Mouse (Mus musculus): ENCODE measurements around the gene Il1rn. TPM values are rescaled to one million over a fixed set of nuclear protein-coding genes. Genes with fewer than 3 reads are reported as not detected.

The Il1rn gene
- polyA plus RNA-seq, 1 experiment from 2014 or later, result 0.23 TPM

DNA sequence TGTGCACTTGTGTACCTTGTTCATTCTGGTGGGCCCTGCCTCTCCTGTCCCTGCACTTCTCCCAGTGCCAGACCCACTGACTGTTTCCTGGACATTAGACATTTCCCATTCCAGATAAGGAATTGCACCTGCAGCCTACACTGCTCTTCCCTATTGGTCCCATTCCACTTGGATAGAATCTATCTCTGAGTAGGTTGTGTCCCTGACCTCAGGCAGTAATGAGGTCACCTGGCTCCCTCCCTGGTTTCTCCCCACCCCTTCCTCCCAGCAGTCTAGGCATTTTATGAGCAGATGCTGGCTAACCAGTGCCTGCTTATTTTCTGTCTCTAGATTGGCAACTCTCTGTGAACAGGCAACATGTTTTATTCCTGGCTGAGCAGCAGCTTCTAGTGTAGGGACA lies 47.7 kb downstream of the Il1rn start:
- Histone ChIP-seq H3K4me1 (replicated peaks; ENCODE audit: control insufficient read depth, insufficient read depth, low read length) (peaks cover 5% of the 10 kb centered on the region; the same call in 1 of the 2 replicates), H3K36me3 (ENCODE audit: control insufficient read depth, insufficient read depth) (no peaks in the 10 kb centered on the region), H3K4me3 (ENCODE audit: low read depth, low read length) (no peak overlapping the region), H3K27ac (ENCODE audit: low read depth, low read length) (peak overlapping the region; percentile 78), H3K9ac (ENCODE audit: low read depth, low read length) (no peak overlapping the region), H3K9me3 (ENCODE audit: control insufficient read depth) (no peaks in the 10 kb centered on the region), H3K27me3 (replicated peaks; ENCODE audit: control insufficient read depth, insufficient read depth, low read length) (no peaks in the 10 kb centered on the region), H3K4me2 (replicated peaks; ENCODE audit: low read depth) (peak overlapping the region; percentile 51)
- no peak for TF ChIP-seq CTCF (IDR thresholded peaks at IDR 0.05; ENCODE audit: low read depth)
- ATAC-seq, result peak; percentile 76

DNA sequence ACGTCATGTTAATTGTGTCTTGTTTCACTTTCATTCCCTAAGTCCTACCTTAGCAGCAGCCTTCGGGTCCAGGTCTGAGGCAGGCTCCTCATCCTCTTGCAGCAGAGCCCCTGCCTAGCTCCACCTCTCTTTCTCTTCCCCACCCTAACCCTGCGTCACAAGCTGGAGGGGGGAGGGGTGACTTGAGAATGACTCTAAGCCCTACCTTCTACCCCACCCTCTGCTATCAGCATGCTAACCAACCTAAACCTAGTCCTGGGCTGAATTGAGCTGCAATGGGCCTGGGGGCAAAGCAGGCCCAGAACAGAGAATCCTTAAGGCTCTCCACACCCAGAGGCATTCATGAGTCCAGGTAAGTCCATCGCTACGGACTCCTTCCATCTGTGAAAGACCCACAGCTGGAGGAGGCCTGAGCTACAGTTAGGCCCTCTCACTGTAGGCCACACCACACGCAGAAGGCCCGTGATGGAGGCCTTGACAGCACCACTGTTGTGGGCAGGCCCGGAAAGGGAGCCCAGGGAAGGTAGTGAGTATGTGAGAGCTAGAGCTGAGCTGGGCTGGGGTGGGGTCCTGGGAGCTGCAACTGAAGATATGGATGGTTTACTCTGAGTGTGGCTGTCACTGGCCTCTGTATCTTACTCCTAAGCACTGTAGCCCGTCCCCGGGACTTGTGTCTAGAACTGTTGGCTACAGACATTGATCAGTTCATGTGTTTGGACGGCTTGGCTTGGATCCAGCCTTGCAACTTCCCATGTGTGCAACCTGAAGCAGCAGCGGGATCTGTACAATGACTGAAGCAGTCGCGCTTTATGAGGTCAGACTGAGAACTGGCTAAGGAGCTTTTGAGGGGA lies 48.7 kb downstream of the Il1rn start:
- WGBS, result 65% methylated on average over 14 of the region's 14 CpGs
- H3K4me1 ChIP-seq (replicated peaks; ENCODE audit: control insufficient read depth, insufficient read depth, low read length), result peaks cover 5% of the 10 kb centered on the region; the same call in 1 of the 2 replicates
- H3K9me3 ChIP-seq (ENCODE audit: control insufficient read depth), result no peaks in the 10 kb centered on the region
- no peak overlapping the region for H3K9ac ChIP-seq (ENCODE audit: low read depth, low read length)
- H3K36me3 ChIP-seq (ENCODE audit: control insufficient read depth, insufficient read depth), result no peaks in the 10 kb centered on the region
- H3K4me2 ChIP-seq (replicated peaks; ENCODE audit: low read depth), result peak overlapping the region; percentile 51
- peak overlapping the region; percentile 78 for H3K27ac ChIP-seq (ENCODE audit: low read depth, low read length)
- no peak overlapping the region for H3K4me3 ChIP-seq (ENCODE audit: low read depth, low read length)
- H3K27me3 ChIP-seq (replicated peaks; ENCODE audit: control insufficient read depth, insufficient read depth, low read length), result no peaks in the 10 kb centered on the region
- TF ChIP-seq CTCF (IDR thresholded peaks at IDR 0.05; ENCODE audit: low read depth), result no peak
- peak; percentile 70 for ATAC-seq

DNA sequence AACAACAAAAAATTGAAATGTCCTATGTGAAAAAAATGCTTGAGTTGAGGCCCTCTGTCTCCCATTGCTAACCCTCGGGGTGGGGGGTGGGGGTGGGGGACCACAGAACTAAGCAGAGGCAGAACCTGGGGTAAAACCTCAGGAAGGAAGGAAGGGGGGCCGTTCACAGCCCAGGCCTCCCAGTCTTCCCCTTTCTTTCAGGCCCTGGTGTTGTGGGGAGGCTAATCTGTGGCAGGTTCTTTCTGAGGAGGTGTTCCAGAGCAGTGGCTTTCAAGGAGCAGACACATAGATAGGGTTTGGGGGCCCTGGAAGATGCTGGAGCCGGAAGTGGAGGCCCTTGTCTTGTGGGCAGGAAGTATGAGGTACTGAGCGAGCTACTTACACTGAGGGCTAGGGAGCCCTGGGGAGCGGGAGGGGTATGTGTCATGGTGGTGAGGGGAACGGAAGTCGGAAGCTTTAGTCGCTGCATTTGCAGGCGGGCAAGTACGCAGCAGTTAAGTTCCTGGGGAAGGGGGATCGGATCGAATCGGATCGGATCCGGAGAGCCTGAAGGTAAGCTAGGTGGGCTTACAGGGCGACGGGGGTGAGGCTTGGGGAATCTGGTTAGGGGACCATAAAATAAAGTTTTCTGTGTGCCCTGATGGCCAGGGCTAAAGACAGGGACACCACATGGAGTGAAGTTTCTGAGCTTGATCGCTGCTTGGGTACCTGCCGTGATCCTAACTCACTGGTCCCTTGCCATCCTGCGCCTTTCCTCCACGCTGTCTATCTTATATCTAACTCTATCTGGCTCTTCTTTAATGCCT lies 49.7 kb downstream of the Il1rn start:
- TF ChIP-seq CTCF (IDR thresholded peaks at IDR 0.05; ENCODE audit: low read depth), result no peak
- Histone ChIP-seq H3K9ac (ENCODE audit: low read depth, low read length) (no peak overlapping the region), H3K4me1 (replicated peaks; ENCODE audit: control insufficient read depth, insufficient read depth, low read length) (peaks cover 5% of the 10 kb centered on the region; the same call in 1 of the 2 replicates), H3K9me3 (ENCODE audit: control insufficient read depth) (no peaks in the 10 kb centered on the region), H3K36me3 (ENCODE audit: control insufficient read depth, insufficient read depth) (no peaks in the 10 kb centered on the region), H3K27ac (ENCODE audit: low read depth, low read length) (no peak overlapping the region), H3K4me2 (replicated peaks; ENCODE audit: low read depth) (no peak overlapping the region), H3K4me3 (ENCODE audit: low read depth, low read length) (no peak overlapping the region), H3K27me3 (replicated peaks; ENCODE audit: control insufficient read depth, insufficient read depth, low read length) (no peaks in the 10 kb centered on the region)
- 81% methylated on average over 21 of the region's 21 CpGs for WGBS
- no peak for ATAC-seq

DNA sequence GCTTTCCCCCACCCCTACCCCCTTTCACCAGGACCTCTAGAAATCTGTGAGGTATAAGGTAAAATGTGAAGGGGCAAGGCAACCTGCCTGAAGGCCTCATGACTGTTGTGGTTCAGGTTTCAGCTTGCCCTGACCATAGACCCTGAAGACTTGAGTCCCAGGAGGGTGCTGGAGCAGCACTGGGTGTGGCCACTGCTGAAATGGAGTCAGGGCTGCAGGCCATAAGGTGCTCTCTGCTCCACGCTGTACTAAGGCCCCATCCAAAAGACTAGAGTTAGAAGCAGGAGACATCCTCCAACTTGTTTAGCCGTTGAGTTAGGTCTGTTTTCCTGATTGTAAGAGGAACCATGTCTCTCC lies 50.3 kb downstream of the Il1rn start:
- no peak overlapping the region for H3K4me3 ChIP-seq (ENCODE audit: low read depth, low read length)
- WGBS, result 84% methylated on average over 2 of the region's 2 CpGs

DNA sequence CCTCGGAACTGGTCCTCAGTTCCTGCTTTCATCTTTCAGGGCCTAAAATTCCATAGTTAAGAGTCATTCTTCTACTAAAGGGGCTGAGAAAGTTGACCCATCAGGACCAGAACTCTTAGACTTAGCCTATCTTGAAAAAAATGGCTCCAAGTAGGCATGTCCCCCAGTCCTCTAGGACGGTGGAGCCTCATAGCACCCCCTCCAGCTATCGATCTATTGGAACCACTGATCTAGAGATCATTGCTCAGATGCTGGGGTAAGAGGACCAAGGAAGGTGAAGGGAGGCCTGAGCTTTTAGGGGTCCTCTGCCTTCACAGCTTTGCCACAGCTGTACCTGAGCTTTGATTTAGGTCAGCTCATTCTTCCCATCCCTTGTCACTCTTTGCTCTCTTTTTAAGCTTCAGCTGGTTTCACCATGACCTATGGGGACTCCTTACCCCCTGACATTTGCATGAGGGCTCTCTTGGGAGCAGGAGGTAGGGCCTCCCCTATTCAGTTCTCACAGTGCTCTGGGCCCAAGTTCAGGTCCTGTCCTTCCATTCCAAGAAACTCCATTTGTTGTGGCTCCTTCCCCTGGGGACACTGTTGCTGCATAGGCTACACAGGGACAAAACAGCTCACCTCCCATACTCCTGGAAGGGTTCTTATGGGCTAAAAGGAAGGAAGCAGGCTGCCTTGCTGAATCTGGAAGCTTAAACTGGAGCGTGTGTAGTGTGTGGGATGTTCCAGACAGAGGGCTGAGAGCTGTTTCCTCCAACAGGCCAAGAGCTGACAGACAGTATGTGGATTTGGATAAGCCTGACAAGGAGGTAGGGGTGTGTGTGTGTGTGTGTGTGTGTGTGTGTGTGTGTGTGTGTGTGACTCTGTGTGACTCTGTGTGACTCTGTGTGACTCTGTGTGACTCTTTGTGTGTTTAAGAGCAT lies 51.0 kb downstream of the Il1rn start:
- 86% methylated on average over 4 of the region's 4 CpGs for WGBS
- no peaks in the 10 kb centered on the region for H3K36me3 ChIP-seq (ENCODE audit: control insufficient read depth, insufficient read depth)
- TF ChIP-seq CTCF (IDR thresholded peaks at IDR 0.05; ENCODE audit: low read depth), result no peak

More for the DNA sequence above, 50.3 kb downstream of the Il1rn start:
- Histone ChIP-seq H3K9ac (ENCODE audit: low read depth, low read length) (no peak overlapping the region), H3K9me3 (ENCODE audit: control insufficient read depth) (no peaks in the 10 kb centered on the region), H3K27ac (ENCODE audit: low read depth, low read length) (no peak overlapping the region), H3K27me3 (replicated peaks; ENCODE audit: control insufficient read depth, insufficient read depth, low read length) (no peaks in the 10 kb centered on the region), H3K4me1 (replicated peaks; ENCODE audit: control insufficient read depth, insufficient read depth, low read length) (peaks cover 5% of the 10 kb centered on the region; the same call in 1 of the 2 replicates), H3K4me2 (replicated peaks; ENCODE audit: low read depth) (no peak overlapping the region), H3K36me3 (ENCODE audit: control insufficient read depth, insufficient read depth) (no peaks in the 10 kb centered on the region)
- no peak for ATAC-seq
- TF ChIP-seq CTCF (IDR thresholded peaks at IDR 0.05; ENCODE audit: low read depth), result no peak

More for the DNA sequence above, 51.0 kb downstream of the Il1rn start:
- Histone ChIP-seq H3K27ac (ENCODE audit: low read depth, low read length) (no peak overlapping the region), H3K4me1 (replicated peaks; ENCODE audit: control insufficient read depth, insufficient read depth, low read length) (peaks cover 5% of the 10 kb centered on the region; the same call in 1 of the 2 replicates), H3K4me2 (replicated peaks; ENCODE audit: low read depth) (no peak overlapping the region), H3K9me3 (ENCODE audit: control insufficient read depth) (no peaks in the 10 kb centered on the region), H3K4me3 (ENCODE audit: low read depth, low read length) (no peak overlapping the region), H3K9ac (ENCODE audit: low read depth, low read length) (no peak overlapping the region), H3K27me3 (replicated peaks; ENCODE audit: control insufficient read depth, insufficient read depth, low read length) (no peaks in the 10 kb centered on the region)
- no peak for ATAC-seq
